Mouse (Mus musculus) CD4-positive, CD25-positive, alpha-beta regulatory T cell (primary cell): ENCODE data around the gene Clec3b. TPM values are rescaled to one million over a fixed set of nuclear protein-coding genes. Genes with fewer than 3 reads are reported as not detected.

Experiments
- polyA plus RNA-seq: library from polyadenylated mRNA; unstranded; fragments of 100-300 nt; shearing (Covaris generic); gene quantifications from one replicate; pipeline ENCODE4 v1.2.1, GENCODE M21; 2017

Gene Clec3b
- polyA plus RNA-seq: 0.42 TPM

DNA sequence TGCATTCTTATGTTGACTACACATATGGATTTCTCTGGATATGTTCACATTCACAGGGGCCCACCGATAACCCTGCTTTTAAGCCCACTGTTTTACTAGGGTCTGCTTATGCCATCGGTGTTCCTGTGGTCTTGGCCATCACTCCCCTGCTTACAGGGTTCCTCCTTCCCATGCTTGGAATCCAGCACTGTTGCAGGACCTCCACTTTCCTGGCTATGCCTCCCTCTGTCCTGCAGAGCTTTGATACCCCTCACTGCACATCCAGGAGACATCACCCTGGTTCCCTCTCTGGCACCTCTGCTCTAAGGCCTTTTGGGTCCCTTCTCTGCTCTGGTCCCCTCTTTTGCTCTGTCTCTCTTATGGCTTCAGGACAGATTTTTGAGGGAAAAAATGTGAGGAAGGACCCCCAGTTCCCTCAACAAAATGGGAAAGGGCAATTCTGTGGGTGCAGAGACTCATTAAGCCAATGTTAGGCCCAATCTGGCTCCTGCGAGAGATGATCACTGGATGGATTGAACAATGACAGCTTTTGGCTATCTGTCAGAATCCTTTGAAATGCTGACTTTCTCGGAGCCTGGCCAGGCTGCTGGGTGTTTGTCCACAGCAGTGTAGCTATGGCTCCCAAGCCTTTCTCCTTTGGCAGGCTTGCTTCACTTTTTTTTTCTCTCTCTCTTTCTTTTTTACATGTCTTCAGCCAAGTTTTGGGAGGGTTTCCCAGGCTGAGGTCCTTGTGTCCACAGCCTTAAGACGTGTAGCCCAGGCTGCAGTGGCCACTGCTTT is at the start of gene Clec3b:
TSS of gene Clec3b (plus strand) at position 706 of the 780 bp plus-strand sequence.

DNA sequence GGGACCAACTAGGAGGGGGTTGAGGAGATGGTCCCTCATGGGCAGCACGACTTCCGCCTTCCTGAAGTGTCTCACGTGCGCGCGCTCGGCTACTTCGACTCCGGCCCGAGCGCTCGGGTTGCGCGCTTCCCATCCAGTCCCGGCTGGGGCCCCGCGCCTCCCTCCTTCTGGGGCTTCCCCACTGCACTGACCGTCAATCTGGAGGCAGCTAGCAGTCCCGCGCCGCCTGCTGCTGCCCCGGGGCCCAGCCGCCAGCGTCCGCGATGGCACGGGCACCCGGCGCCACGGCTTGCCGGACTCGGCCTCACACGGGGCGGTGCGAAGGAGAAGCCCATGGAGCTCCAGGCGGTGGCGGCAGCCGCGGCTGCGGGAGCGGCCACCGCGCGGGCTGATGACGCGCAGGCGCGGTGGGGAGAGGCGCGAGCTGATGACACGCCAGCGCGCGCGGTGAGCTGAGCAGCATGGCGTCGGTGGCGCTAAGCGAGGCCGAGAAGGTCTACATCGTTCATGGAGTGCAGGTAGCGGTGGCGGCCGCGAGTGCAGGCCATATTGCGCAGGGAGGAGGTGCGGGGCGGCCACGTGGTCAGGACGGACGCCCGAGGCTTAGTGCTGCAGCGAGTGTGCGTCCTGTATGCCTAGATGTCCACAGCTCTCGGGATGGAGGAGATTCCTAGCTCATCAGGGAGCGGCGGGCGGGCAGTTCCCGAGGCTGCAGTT is 37.8 kb upstream of the Clec3b start, which contains the start of the genes Zdhhc3 and Exosc7:
TSS of gene Zdhhc3 (minus strand) at position 401 of the 717 bp plus-strand sequence.
TSS of gene Exosc7 (plus strand) at position 411 of the 717 bp plus-strand sequence.

Other genes starting within 250 kb of the Clec3b start
- gene Zfp105, start 227.9 kb upstream of the Clec3b start, polyA plus RNA-seq: 0.12 TPM
- 31.6 TPM for gene 1110059G10Rik, start 199.9 kb upstream of the Clec3b start, polyA plus RNA-seq
- gene Kif15, start 199.9 kb upstream of the Clec3b start, polyA plus RNA-seq: 3.4 TPM
- gene Tmem42, start 129.6 kb upstream of the Clec3b start, polyA plus RNA-seq: 32.5 TPM
- gene Tgm4, start 116.2 kb upstream of the Clec3b start, polyA plus RNA-seq: 1.2 TPM
- 70.2 TPM for gene Zdhhc3, start 37.7 kb upstream of the Clec3b start, polyA plus RNA-seq
- 96.9 TPM for gene Exosc7, start 37.7 kb upstream of the Clec3b start, polyA plus RNA-seq
- gene Cdcp1, start 65.1 kb downstream of the Clec3b start, polyA plus RNA-seq: 3.7 TPM
- 38.7 TPM for gene Tmem158, start 109.8 kb downstream of the Clec3b start, polyA plus RNA-seq
- gene Lars2, start 216.0 kb downstream of the Clec3b start, polyA plus RNA-seq: 267 TPM